Mouse (Mus musculus) neural tube, embryonic 15.5 days (tissue): ENCODE measurements around the gene Cpeb1. TPM values are rescaled to one million over a fixed set of nuclear protein-coding genes. Genes with fewer than 3 reads are reported as not detected.

ENCODE experiments used
- ATAC-seq: fragments of 200-750 bp; cut with Nextera tagmentation; 2 replicates; pipeline ENCODE4 v1.8.0; 2017; ENCODE audit warnings: mild to moderate bottlenecking, moderate TSS enrichment, moderate library complexity; ENCODE audit not compliant: low FRiP score
- H3K27ac ChIP-seq: fragments of 300-500 bp; sonication (generic); replicated peaks from 2 replicates; pipeline ENCODE4 v1.5.1; 2015; ENCODE audit warnings: mild to moderate bottlenecking, inconsistent platforms
- H3K27me3 ChIP-seq: fragments of 300-500 bp; sonication (generic); replicated peaks from 2 replicates; pipeline ENCODE4 v1.6.1; 2015; ENCODE audit warnings: inconsistent platforms
- H3K36me3 ChIP-seq: fragments of 300-500 bp; sonication (generic); 2 replicates; pipeline ENCODE4 v1.6.1; 2015; ENCODE audit warnings: inconsistent platforms
- H3K4me1 ChIP-seq: fragments of 300-500 bp; sonication (generic); 2 replicates; pipeline ENCODE4 v1.6.1; 2015; ENCODE audit warnings: inconsistent platforms
- H3K4me2 ChIP-seq: fragments of 300-500 bp; sonication (generic); 2 replicates; pipeline ENCODE4 v1.6.1; 2015; ENCODE audit warnings: inconsistent platforms, mild to moderate bottlenecking, moderate library complexity
- H3K4me3 ChIP-seq: fragments of 300-500 bp; sonication (generic); replicated peaks from 2 replicates; pipeline ENCODE4 v1.5.1; 2015; ENCODE audit warnings: mild to moderate bottlenecking, inconsistent platforms
- H3K9ac ChIP-seq: fragments of 300-500 bp; sonication (generic); replicated peaks from 2 replicates; pipeline ENCODE4 v1.6.1; 2015; ENCODE audit warnings: mild to moderate bottlenecking, inconsistent platforms
- H3K9me3 ChIP-seq: fragments of 300-500 bp; sonication (generic); replicated peaks from 2 replicates; pipeline ENCODE4 v1.6.1; 2016; ENCODE audit warnings: inconsistent platforms
- WGBS: fragments of 180-500 bp; shearing (Covaris S2); methylation state at CpG from one replicate; pipeline ENCODE4 v1.1.7; 2015; ENCODE audit warnings: mixed read lengths; 5-methylcytosine and 5-hydroxymethylcytosine counted together
- polyA plus RNA-seq: library from polyadenylated mRNA; unstranded; fragments of >200 nt; fragmentation: Nextera tagmentation; extraction: Ambion mirVana; gene quantifications from 2 replicates; pipeline ENCODE4 v1.2.1, GENCODE M21; 2015

Gene Cpeb1
- polyA plus RNA-seq, 1 experiment from 2014 or later: 9.6 TPM

DNA sequence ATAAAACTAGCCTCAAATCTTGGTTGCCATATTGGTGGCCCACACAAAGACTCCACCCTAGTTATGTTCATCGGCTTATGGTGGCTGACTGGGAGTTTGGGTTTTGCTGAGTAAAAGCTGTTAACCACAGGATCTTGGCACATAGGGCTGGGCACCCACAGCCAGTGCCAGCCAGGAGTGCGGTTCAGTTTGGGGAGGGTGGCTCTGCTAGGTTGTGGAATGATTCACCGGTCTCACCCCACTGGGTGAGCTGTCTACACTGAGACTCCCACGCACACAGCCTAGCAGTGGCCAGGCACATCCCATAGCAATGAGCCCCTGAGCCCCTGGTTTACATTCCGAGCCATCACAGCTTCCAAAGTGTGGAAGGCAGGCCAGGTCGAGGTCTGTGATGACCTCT is 135.5 kb downstream of the Cpeb1 start:
- no peaks in the 10 kb centered on the region for H3K9me3 ChIP-seq
- no peak overlapping the region for H3K4me2 ChIP-seq
- H3K4me3 ChIP-seq: no peak overlapping the region
- no peak overlapping the region for H3K9ac ChIP-seq
- no peaks in the 10 kb centered on the region for H3K36me3 ChIP-seq
- no peaks in the 10 kb centered on the region for H3K4me1 ChIP-seq
- no peak overlapping the region for H3K27ac ChIP-seq
- no peak for ATAC-seq
- 93% methylated on average over 6 of the region's 6 CpGs for WGBS
- no peaks in the 10 kb centered on the region for H3K27me3 ChIP-seq

DNA sequence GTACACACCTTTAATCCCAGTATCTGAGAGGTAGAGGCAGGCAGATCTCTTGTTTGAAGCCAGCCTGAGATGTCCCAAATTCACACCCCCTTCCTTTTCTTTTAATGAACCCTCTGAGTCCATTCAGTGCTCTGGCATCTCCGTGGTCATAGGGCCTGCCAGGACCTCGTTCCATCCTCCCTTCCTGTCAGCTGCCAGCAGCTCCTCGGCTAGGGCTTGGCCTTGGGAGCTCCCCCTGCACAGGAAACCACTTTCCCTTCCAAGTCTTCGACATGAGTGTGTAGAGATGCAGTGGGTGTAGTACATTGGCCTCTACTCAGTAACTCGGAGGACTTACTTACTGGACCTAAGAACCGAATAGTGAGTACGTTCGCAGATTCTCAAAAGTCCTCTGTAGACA is 139.7 kb downstream of the Cpeb1 start:
- H3K9ac ChIP-seq: no peak overlapping the region
- no peaks in the 10 kb centered on the region for H3K27me3 ChIP-seq
- H3K4me2 ChIP-seq: no peak overlapping the region
- no peaks in the 10 kb centered on the region for H3K9me3 ChIP-seq
- 78% methylated on average over 8 of the region's 8 CpGs for WGBS
- no peak overlapping the region for H3K27ac ChIP-seq
- no peak overlapping the region for H3K4me3 ChIP-seq
- no peaks in the 10 kb centered on the region for H3K36me3 ChIP-seq
- H3K4me1 ChIP-seq: no peaks in the 10 kb centered on the region
- ATAC-seq: no peak

DNA sequence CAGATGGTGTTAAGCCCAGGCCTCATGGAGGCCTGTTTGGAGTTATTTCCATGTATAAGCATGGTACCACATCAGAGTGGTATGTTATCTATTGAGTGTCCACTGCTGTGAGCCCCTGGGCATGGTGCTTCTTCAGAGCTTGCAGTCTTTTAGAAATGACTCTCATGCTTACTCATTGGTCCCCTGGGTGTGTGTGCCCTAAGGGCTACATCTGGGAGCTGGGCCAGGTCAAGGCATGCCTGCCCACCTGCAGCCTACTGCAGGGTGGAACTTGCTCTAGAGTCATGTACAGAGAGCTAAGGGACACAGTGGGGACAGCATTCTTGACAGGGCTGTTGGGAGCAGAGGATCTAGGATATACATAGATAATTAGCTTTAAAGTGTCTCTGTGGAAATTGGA is 143.7 kb downstream of the Cpeb1 start:
- H3K27ac ChIP-seq: no peak overlapping the region
- H3K9me3 ChIP-seq: no peaks in the 10 kb centered on the region
- no peak overlapping the region for H3K9ac ChIP-seq
- no peak for ATAC-seq
- no peaks in the 10 kb centered on the region for H3K27me3 ChIP-seq
- no peaks in the 10 kb centered on the region for H3K36me3 ChIP-seq
- H3K4me1 ChIP-seq: no peaks in the 10 kb centered on the region
- H3K4me3 ChIP-seq: no peak overlapping the region
- no peak overlapping the region for H3K4me2 ChIP-seq

DNA sequence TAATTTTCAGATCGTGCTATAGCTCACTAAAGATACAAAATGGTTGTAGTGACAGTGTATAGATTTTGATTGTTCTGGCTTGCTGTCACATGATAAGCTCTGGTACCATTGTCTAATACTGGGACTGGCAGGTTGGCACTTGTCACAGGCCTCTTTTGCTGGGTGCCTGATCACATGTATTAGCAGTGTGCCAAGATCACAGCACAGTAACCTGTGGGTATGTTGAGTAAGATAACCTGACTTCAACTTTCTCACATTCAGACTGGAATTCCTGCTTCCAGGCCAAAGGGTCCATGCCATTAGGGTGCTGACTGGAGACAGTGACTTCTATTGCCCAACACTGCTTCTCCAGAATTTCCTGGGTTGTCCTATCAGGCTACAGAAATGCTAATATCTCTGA is 144.1 kb downstream of the Cpeb1 start:
- WGBS: 91% methylated on average over 1 of the region's 1 CpGs
- Histone ChIP-seq H3K9ac (no peak overlapping the region), H3K4me3 (no peak overlapping the region), H3K4me2 (no peak overlapping the region), H3K36me3 (no peaks in the 10 kb centered on the region), H3K27ac (no peak overlapping the region), H3K4me1 (no peaks in the 10 kb centered on the region), H3K27me3 (no peaks in the 10 kb centered on the region), H3K9me3 (no peaks in the 10 kb centered on the region)
- ATAC-seq: no peak

DNA sequence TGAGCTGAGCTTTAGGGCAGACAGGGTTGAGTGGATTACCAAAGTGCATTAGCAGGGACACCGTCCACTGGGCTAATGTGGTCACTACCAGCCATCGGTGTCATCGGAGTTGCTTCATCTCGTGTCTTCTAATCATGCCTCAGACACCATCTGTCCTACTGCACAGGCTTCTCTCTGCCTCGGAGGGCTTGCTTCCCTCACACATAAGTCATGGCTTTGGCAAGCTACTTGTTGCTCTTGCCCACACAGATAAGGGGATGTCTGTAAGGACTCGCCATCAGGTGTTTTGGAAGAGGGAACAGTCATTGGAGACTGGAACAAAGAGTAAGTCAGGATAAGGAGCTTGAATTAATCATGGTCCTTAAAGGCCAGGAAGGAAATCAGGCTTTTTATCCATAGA is 146.0 kb downstream of the Cpeb1 start:
- 97% methylated on average over 6 of the region's 6 CpGs for WGBS
- H3K4me1 ChIP-seq: no peaks in the 10 kb centered on the region
- no peaks in the 10 kb centered on the region for H3K9me3 ChIP-seq

DNA sequence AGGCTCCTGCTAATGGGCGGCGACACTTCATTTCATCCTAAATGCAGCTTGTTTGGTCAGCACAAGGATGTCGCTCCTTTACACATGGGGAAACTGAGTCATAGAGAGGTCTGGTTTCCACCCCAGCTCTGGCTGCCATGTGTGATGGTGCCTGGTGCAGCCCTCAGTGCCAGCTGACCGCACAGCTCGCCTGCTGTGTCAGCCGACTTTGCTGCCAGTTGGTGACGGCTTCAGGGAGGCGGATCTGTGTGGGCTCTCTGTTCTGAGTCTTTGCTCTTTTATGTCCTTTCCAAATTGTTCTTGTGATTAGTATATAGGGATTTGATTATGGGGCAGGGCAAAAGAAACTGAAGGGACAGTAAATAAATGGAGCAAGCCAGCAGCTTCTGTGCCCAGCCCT is 147.5 kb downstream of the Cpeb1 start:
- H3K4me3 ChIP-seq: no peak overlapping the region
- no peaks in the 10 kb centered on the region for H3K9me3 ChIP-seq
- no peaks in the 10 kb centered on the region for H3K4me1 ChIP-seq
- no peak overlapping the region for H3K9ac ChIP-seq
- H3K4me2 ChIP-seq: no peak overlapping the region
- no peak for ATAC-seq
- H3K36me3 ChIP-seq: no peaks in the 10 kb centered on the region
- no peaks in the 10 kb centered on the region for H3K27me3 ChIP-seq
- WGBS: 59% methylated on average over 8 of the region's 8 CpGs
- H3K27ac ChIP-seq: no peak overlapping the region

More for the DNA sequence above, 146.0 kb downstream of the Cpeb1 start:
- H3K9ac ChIP-seq: no peak overlapping the region
- ATAC-seq: no peak
- no peaks in the 10 kb centered on the region for H3K27me3 ChIP-seq
- H3K36me3 ChIP-seq: no peaks in the 10 kb centered on the region
- no peak overlapping the region for H3K4me3 ChIP-seq
- no peak overlapping the region for H3K27ac ChIP-seq
- no peak overlapping the region for H3K4me2 ChIP-seq

DNA sequence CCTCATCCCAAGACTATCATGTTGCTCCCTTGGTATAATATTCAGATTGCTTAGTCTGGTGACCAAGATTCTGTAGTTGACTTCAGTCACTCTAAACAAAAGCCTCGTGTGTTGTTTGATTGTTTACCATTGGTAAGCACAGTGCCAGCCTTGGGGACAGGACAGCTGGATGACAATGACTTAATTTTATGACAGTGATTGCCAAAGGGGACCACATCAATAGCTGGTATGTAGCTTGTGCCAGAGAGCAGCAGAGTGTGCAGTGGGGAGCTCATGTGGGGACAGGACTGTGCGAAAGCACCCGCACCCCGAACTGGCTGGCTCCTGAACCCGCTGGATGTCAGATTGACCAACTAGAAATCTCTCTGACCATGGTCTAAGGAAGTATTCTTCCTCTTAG is 150.6 kb downstream of the Cpeb1 start:
- Histone ChIP-seq H3K27me3 (no peaks in the 10 kb centered on the region), H3K4me2 (no peak overlapping the region), H3K4me1 (0 out of 2 replicates have a peak, but pooled peaks cover 7% of the 10 kb centered on the region), H3K9me3 (no peaks in the 10 kb centered on the region), H3K4me3 (no peak overlapping the region), H3K27ac (no peak overlapping the region), H3K36me3 (no peaks in the 10 kb centered on the region), H3K9ac (no peak overlapping the region)
- ATAC-seq: no peak
- WGBS: 82% methylated on average over 5 of the region's 5 CpGs

DNA sequence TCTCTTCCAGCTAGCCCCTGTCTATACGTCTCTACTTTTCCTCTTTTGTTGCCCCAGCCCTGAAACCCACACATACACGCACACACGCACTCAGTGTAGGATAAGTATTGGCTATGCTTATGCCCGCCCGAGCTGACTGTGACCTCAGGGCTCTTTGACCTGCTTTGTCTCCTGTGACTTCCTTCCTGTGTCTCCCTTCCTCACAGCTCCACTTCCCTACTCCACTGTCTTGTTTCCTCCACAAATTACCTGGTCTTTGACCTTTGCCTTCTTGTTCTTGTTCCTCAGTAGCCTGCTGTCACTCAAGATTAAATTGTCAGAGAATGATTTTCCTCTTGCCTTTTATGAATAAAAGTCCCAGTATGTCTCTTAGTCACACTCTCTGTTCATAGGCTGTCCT is 151.2 kb downstream of the Cpeb1 start:
- H3K27me3 ChIP-seq: no peaks in the 10 kb centered on the region
- H3K27ac ChIP-seq: no peak overlapping the region
- H3K4me2 ChIP-seq: no peak overlapping the region
- no peaks in the 10 kb centered on the region for H3K9me3 ChIP-seq
- no peak for ATAC-seq
- 0 out of 2 replicates have a peak, but pooled peaks cover 7% of the 10 kb centered on the region for H3K4me1 ChIP-seq
- 80% methylated on average over 5 of the region's 5 CpGs for WGBS
- H3K4me3 ChIP-seq: no peak overlapping the region
- H3K36me3 ChIP-seq: no peaks in the 10 kb centered on the region
- no peak overlapping the region for H3K9ac ChIP-seq

DNA sequence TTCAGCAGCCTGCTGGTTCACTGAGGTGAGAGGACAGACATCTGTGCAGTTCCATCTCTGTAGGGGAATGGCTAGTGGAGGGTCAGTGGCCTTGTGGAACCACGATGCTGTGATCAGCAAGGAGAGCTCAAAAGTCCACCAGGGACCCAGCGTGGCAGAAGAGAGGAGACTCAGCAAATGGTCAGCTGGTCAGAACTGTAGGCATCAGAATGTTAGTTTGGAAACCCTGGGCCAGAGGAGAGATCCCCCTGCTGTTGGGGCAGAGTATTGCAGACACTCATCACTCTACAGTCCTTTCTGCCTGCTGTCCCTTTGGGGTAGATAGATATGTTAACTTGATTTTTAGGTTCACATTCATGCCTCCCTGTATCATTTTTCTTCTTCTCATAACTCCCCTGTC is 151.6 kb downstream of the Cpeb1 start:
- no peak for ATAC-seq
- Histone ChIP-seq H3K4me1 (0 out of 2 replicates have a peak, but pooled peaks cover 7% of the 10 kb centered on the region), H3K27me3 (no peaks in the 10 kb centered on the region), H3K36me3 (no peaks in the 10 kb centered on the region), H3K4me2 (no peak overlapping the region), H3K9ac (no peak overlapping the region), H3K27ac (no peak overlapping the region), H3K4me3 (no peak overlapping the region), H3K9me3 (no peaks in the 10 kb centered on the region)
- WGBS: 98% methylated on average over 2 of the region's 2 CpGs

DNA sequence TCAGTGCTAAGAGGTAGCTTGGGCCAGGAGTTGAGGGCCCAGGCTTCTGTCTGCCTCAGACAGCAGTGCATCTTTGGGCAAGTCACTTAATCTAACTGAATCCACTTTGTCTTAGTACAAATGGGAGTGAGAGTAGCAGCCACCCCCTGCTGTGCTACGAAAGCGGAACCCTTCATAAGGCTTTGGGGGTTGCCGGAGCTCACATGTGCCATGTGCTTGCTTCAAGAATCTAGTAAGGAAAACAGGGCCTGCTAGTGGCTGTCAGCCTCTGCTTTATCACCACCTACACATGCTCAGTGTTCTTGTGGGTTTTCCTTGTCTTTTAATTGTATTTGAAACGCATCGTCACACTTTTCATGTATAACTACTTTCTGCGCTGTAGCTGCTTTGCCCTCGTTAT is 153.9 kb downstream of the Cpeb1 start:
- WGBS: 46% methylated on average over 7 of the region's 7 CpGs
- ATAC-seq: no peak

DNA sequence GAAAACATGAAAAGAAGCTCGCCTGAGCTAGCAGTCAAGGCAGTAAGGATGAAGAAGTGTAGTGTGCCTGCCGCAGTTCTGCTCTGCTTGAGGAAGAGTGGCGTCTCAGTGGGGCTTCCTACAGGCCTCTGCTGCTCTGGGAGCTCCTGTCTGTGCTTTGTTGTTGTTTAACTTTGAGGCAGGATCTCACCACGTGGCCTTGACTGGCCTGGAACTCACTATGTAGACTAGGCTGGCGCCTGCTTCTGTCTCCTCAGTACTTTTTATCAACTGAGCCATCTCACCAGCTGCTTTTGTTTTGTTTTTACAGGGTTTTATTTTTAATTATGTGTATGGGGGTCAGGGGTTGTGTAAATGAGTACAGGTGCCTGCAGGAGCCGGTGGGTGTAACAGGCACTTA is 157.1 kb downstream of the Cpeb1 start:
- no peak overlapping the region for H3K9ac ChIP-seq
- H3K36me3 ChIP-seq: no peaks in the 10 kb centered on the region
- no peak overlapping the region for H3K4me3 ChIP-seq
- no peaks in the 10 kb centered on the region for H3K9me3 ChIP-seq
- H3K27ac ChIP-seq: no peak overlapping the region
- no peaks in the 10 kb centered on the region for H3K27me3 ChIP-seq
- no peak overlapping the region for H3K4me2 ChIP-seq
- H3K4me1 ChIP-seq: 0 out of 2 replicates have a peak, but pooled peaks cover 7% of the 10 kb centered on the region
- no peak for ATAC-seq
- 41% methylated on average over 6 of the region's 6 CpGs for WGBS

More for the DNA sequence above, 153.9 kb downstream of the Cpeb1 start:
- Histone ChIP-seq H3K4me1 (0 out of 2 replicates have a peak, but pooled peaks cover 7% of the 10 kb centered on the region), H3K4me2 (no peak overlapping the region), H3K9ac (no peak overlapping the region), H3K36me3 (no peaks in the 10 kb centered on the region), H3K27ac (no peak overlapping the region), H3K4me3 (no peak overlapping the region), H3K9me3 (no peaks in the 10 kb centered on the region), H3K27me3 (no peaks in the 10 kb centered on the region)
